Mouse (Mus musculus) CH12.LX (cell line): ENCODE data around the gene Gna12. TPM values are rescaled to one million over a fixed set of nuclear protein-coding genes. Genes with fewer than 3 reads are reported as not detected.
A peak's percentile ranks its signal among the peaks of the same experiment; 100 is the strongest.

ENCODE experiments used
- DNase-seq: peaks from one replicate; pipeline ENCODE4 v3.0.0-alpha.2; 2013; ENCODE audit errors: extremely low read depth
- H3K27ac ChIP-seq: 2 replicates; pipeline ENCODE4 v1.5.1; 2012; ENCODE audit warnings: low read depth, mild to moderate bottlenecking, control low read depth, moderate library complexity; ENCODE audit not compliant: insufficient read depth
- H3K27me3 ChIP-seq: replicated peaks from 2 replicates; pipeline ENCODE3; 2012; ENCODE audit warnings: inconsistent platforms
- H3K36me3 ChIP-seq, 2 experiments: replicated peaks in 1 of 2; 2 replicates each; pipeline versions ENCODE3 to v1.6.1; 2012; ENCODE audit warnings: inconsistent platforms in 1 of 2, low read length in 1 of 2, mild to moderate bottlenecking in 1 of 2, mixed read lengths in 1 of 2, moderate library complexity in 1 of 2; ENCODE audit not compliant: control insufficient read depth in 1 of 2, insufficient read depth in 1 of 2
- H3K4me1 ChIP-seq, 2 experiments: 2 replicates each; pipeline ENCODE4 v1.6.1; 2012; ENCODE audit warnings: inconsistent platforms in 1 of 2, moderate library complexity in 1 of 2; ENCODE audit not compliant: insufficient read depth in 2 of 2, control insufficient read depth in 1 of 2
- H3K4me2 ChIP-seq: 2 replicates; pipeline ENCODE4 v1.6.1; 2012; ENCODE audit warnings: low read depth, mild to moderate bottlenecking, control low read depth; ENCODE audit not compliant: poor library complexity, insufficient read depth, severe bottlenecking
- H3K4me3 ChIP-seq, 3 experiments: fragments of 150-350 bp in 1 of 3; sonication (generic) in 1 of 3; replicated peaks in 1 of 3; 2 replicates each; pipeline versions ENCODE3 to v1.5.1; 2011 to 2012; ENCODE audit warnings: low read depth in 2 of 3, low read length in 2 of 3, mild to moderate bottlenecking in 2 of 3, moderate library complexity in 2 of 3, control low read depth in 1 of 3, improper control_type of control experiment in 1 of 3, inconsistent platforms in 1 of 3, mixed read lengths in 1 of 3; ENCODE audit not compliant: poor library complexity in 1 of 3
- H3K79me2 ChIP-seq: replicated peaks from 2 replicates; pipeline ENCODE4 v1.6.1; 2012; ENCODE audit warnings: mild to moderate bottlenecking, moderate library complexity; ENCODE audit not compliant: control insufficient read depth, poor library complexity, insufficient read depth, severe bottlenecking; ENCODE audit errors: extremely low read depth
- H3K9ac ChIP-seq: 2 replicates; pipeline ENCODE4 v1.6.1; 2012; ENCODE audit warnings: low read depth, mild to moderate bottlenecking, control low read depth, moderate library complexity; ENCODE audit not compliant: insufficient read depth
- H3K9me3 ChIP-seq: replicated peaks from 2 replicates; pipeline ENCODE3; 2012; ENCODE audit warnings: low read length, inconsistent platforms, mixed read lengths
- CHD2 ChIP-seq: IDR thresholded peaks from 2 replicates; pipeline ENCODE4 v1.6.1; 2011; ENCODE audit warnings: low read length, improper control_type of control experiment
- CTCF ChIP-seq, 2 experiments: IDR thresholded peaks in 1 of 2; conservative IDR thresholded peaks in 1 of 2; 2 replicates each; pipeline ENCODE4 v1.5.1; 2011 to 2012; ENCODE audit warnings: low read depth in 2 of 2, low read length in 2 of 2, improper control_type of control experiment in 1 of 2, inconsistent platforms in 1 of 2, mild to moderate bottlenecking in 1 of 2, moderate library complexity in 1 of 2
- ETS1 ChIP-seq: conservative IDR thresholded peaks from 2 replicates; pipeline ENCODE4 v1.6.1; 2012; ENCODE audit warnings: low read depth, mild to moderate bottlenecking, inconsistent platforms, low read length, improper control_type of control experiment, moderate library complexity
- GABPA ChIP-seq: IDR thresholded peaks from 2 replicates; pipeline ENCODE4 v1.6.1; 2012; ENCODE audit warnings: low read depth, low read length, improper control_type of control experiment, inconsistent platforms; ENCODE audit not compliant: insufficient replicate concordance
- IRF4 ChIP-seq: IDR thresholded peaks from 2 replicates; pipeline ENCODE4 v1.6.1; 2014; ENCODE audit warnings: low read depth, mild to moderate bottlenecking, inconsistent platforms, low read length, improper control_type of control experiment
- JUND ChIP-seq: conservative IDR thresholded peaks from 2 replicates; pipeline ENCODE4 v1.6.1; 2011; ENCODE audit warnings: low read depth, low read length, improper control_type of control experiment
- MAZ ChIP-seq: IDR thresholded peaks from 2 replicates; pipeline ENCODE4 v1.6.1; 2012; ENCODE audit warnings: low read depth, mild to moderate bottlenecking, inconsistent platforms, low read length, improper control_type of control experiment, moderate library complexity
- NELFE ChIP-seq: IDR thresholded peaks from 2 replicates; pipeline ENCODE4 v1.6.1; 2011; ENCODE audit warnings: low read depth, low read length, improper control_type of control experiment
- NRF1 ChIP-seq: IDR thresholded peaks from 2 replicates; pipeline ENCODE4 v1.6.1; 2014; ENCODE audit warnings: low read depth, mild to moderate bottlenecking, inconsistent platforms, low read length, improper control_type of control experiment, moderate library complexity
- PAX5 ChIP-seq: IDR thresholded peaks from 2 replicates; pipeline ENCODE4 v1.6.1; 2012; ENCODE audit warnings: low read length, inconsistent platforms, mixed read lengths
- POLR2AphosphoS2 ChIP-seq: IDR thresholded peaks from 2 replicates; pipeline ENCODE4 v1.6.1; 2011; ENCODE audit warnings: low read depth, low read length, improper control_type of control experiment
- RAD21 ChIP-seq: IDR thresholded peaks from 2 replicates; pipeline ENCODE4 v1.6.1; 2011; ENCODE audit warnings: low read depth, mild to moderate bottlenecking, low read length, improper control_type of control experiment, moderate library complexity
- SMC3 ChIP-seq: IDR thresholded peaks from 2 replicates; pipeline ENCODE4 v1.6.1; 2011; ENCODE audit warnings: low read depth, low read length, improper control_type of control experiment
- USF1 ChIP-seq: IDR thresholded peaks from 2 replicates; pipeline ENCODE4 v1.6.1; 2014; ENCODE audit warnings: low read depth, mild to moderate bottlenecking, inconsistent platforms, low read length, improper control_type of control experiment
- USF2 ChIP-seq: conservative IDR thresholded peaks from 2 replicates; pipeline ENCODE4 v1.6.1; 2011; ENCODE audit warnings: low read depth, low read length, improper control_type of control experiment
- ZMIZ1 ChIP-seq: IDR thresholded peaks from 2 replicates; pipeline ENCODE4 v1.6.1; 2012; ENCODE audit warnings: low read depth, mild to moderate bottlenecking, inconsistent platforms, low read length, improper control_type of control experiment
- ZNF384 ChIP-seq: IDR thresholded peaks from 2 replicates; pipeline ENCODE4 v1.6.1; 2012; ENCODE audit warnings: low read depth, low read length, improper control_type of control experiment, inconsistent platforms
- dilution Hi-C: fragments of 300-500 bp; cut with MboI; formaldehyde crosslinking; loops from 2 replicates; pipeline ENCODE4 v1.14.3; 2020; ENCODE audit warnings: low sequenced_read_pairs; ENCODE audit not compliant: extremely low pct_unique_long_range_greater_than_20kb, extremely low pct_ligation_motif_present
- in situ Hi-C: fragments of 300-500 bp; cut with MboI; formaldehyde crosslinking; loops from 3 replicates; pipeline ENCODE4 v1.14.3; 2019; ENCODE audit warnings: low sequenced_read_pairs, low pct_ligation_motif_present, low pct_unique_long_range_greater_than_20kb, mixed read lengths
- polyA plus RNA-seq: library from polyadenylated mRNA; unstranded; fragments of >175 nt; gene quantifications from 2 replicates; pipeline ENCODE4 v1.2.1, GENCODE M21; 2012; ENCODE audit warnings: low read depth; ENCODE audit not compliant: insufficient read length
- total RNA-seq, 2 experiments: library from RNA; depleted of rRNA; stranded (reverse); fragments of 300-350 nt in 1 of 2; fragments of >200 nt in 1 of 2; gene quantifications; 2 replicates each; pipeline ENCODE4 v1.2.3; 2012 to 2014

Gene Gna12
- total and polyA plus RNA-seq, 3 experiments: 11.5 to 15.8 (median 15.4) TPM

DNA sequence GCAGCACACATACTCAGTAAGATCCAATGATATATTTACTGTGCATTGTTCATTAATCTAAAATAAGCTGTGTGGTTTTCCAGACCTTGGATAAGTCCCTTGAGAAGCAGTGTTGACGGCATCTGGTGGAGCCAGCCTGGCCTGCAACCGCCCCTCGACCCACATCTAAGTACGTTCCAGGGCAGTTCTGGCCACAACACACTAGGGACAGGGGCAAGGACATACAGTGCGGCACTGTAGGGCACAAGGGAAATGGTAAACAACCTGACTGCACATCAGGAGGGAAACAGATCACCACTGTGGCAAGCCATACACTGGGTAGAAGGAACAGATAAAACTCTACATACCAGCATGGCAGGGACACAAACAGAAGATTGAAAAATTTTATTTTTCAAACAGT, 28.4 kb downstream of the Gna12 start:
- dilution Hi-C loops (no loop called here), in situ Hi-C loops (no loop called here)
- H3K4me2 ChIP-seq: no peak overlapping the region
- no peak for TF ChIP-seq NELFE
- TF ChIP-seq RAD21: no peak
- no peak for TF ChIP-seq CTCF (conservative IDR thresholded peaks at IDR 0.05 in 1 of 2, IDR thresholded peaks at IDR 0.05 in 1 of 2; ENCODE audit: low read depth in 2 of 2, low read length in 2 of 2)
- no peak for TF ChIP-seq CHD2
- TF ChIP-seq USF1: no peak
- no peak for TF ChIP-seq PAX5
- TF ChIP-seq ETS1: no peak
- no peak for TF ChIP-seq MAZ
- TF ChIP-seq JUND: no peak
- TF ChIP-seq ZNF384: no peak
- TF ChIP-seq NRF1: no peak
- no peak for TF ChIP-seq POLR2AphosphoS2
- no peak for TF ChIP-seq USF2
- TF ChIP-seq SMC3: no peak
- no peak for TF ChIP-seq ZMIZ1
- no peak for TF ChIP-seq GABPA
- no peak for DNase-seq
- no peaks in the 10 kb centered on the region for H3K27me3 ChIP-seq
- peaks cover 21 to 31% of the 10 kb centered on the region in 2 experiments for H3K4me1 ChIP-seq
- H3K36me3 ChIP-seq: peaks cover 0 to 3% of the 10 kb centered on the region in 2 experiments
- no peak overlapping the region for H3K4me3 ChIP-seq
- H3K9ac ChIP-seq: no peak overlapping the region
- H3K27ac ChIP-seq: no peak overlapping the region
- no peaks in the 10 kb centered on the region for H3K79me2 ChIP-seq
- H3K9me3 ChIP-seq: no peaks in the 10 kb centered on the region

DNA sequence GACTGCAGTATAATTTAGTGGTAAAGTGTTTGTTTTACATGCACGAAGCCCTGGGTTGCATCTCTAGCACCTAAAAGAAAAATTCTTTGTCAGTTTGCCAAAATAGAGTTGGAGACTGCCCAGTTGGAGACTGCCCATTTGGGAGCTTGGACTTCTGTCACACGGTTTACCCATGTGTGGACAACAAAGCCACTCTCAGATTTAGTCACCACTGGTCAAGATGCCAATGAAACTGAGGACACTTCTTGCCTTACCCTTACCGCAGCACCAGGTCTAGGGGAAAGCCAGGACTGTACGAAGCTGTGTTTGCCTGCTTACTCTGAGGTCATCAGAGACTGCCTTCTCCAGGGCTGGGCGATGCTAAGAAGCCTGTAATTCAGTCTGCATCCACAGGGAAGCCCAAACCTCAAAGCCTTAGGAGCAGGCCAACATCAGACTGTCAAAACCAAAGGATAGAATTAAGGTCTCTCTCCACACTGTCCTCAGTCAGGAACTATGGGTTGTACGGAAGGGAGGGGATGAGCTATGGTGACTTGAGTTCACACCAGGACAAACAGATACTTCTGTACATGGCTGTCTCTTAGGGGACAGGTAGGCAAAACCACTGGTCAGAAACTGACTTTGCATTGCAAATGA, 29.8 kb downstream of the Gna12 start:
- Histone ChIP-seq H3K79me2 (no peaks in the 10 kb centered on the region), H3K27me3 (no peaks in the 10 kb centered on the region), H3K9me3 (peaks cover 4% of the 10 kb centered on the region), H3K4me3 (no peak overlapping the region), H3K9ac (no peak overlapping the region), H3K4me2 (peak overlapping the region; percentile 4; the same call in 1 of the 2 replicates), H3K36me3 (peaks cover 0 to 3% of the 10 kb centered on the region in 2 experiments), H3K27ac (peak overlapping the region; percentile 22; the same call in 1 of the 2 replicates), H3K4me1 (peaks cover 21 to 31% of the 10 kb centered on the region in 2 experiments)
- dilution Hi-C loops: no loop called here
- in situ Hi-C loops: no loop called here
- no peak for DNase-seq
- TF ChIP-seq POLR2AphosphoS2 (no peak), IRF4 (peak; percentile 52; the same call in 1 of the 2 replicates)
